Mouse (Mus musculus) liver, adult 2 months (tissue): ENCODE measurements at regions not wholly inside any gene's neighbourhood (a gene's known extent, or its start where the extent isn't known, plus 50 kb on each side); places are given as distances from the start of the nearest gene placed in this dataset.

Experiments
- CTCF ChIP-seq: fragments of 200-500 bp; IDR thresholded peaks from 2 replicates; pipeline ENCODE4 v1.5.1; 2011; ENCODE audit warnings: low read depth, low read length, control low read depth
- POLR2A ChIP-seq: fragments of 200-500 bp; IDR thresholded peaks from 2 replicates; pipeline ENCODE4 v1.6.1; 2011; ENCODE audit warnings: low read length, control low read depth; ENCODE audit not compliant: insufficient read depth; ENCODE audit errors: extremely low read depth

DNA sequence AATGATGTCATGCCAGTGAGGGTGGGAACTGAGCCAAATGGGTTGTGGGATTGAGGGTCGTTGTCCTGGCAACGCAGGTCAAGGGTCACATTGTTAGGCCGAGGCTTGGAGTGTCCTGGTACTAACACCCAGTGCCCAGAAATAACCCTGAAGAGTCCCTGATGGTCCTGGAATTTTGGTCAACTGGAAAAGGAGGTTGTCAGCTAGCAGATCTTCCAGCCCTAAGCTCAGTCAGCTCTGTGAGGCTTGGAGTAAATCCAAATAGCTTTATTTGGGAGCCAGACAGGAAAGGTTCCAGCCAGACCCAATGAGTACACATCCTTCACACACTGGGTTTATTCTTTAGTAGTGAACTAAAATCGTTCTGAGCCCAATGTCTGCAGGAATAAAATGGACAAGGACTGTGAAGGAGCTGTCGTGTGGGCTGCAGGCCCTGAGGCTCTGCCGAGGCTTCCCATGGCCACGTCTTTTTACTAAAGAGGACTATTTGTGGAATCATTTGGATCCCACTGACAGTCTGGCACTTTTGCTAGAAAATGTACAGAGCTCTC is 75.9 kb downstream of the Tmem17 start:
- TF ChIP-seq CTCF (no peak), POLR2A (no peak)
